Mouse (Mus musculus) left cerebral cortex, postnatal 10 days (tissue): ENCODE results near the gene Yif1b. TPM values are rescaled to one million over a fixed set of nuclear protein-coding genes. Genes with fewer than 3 reads are reported as not detected.
"Not testable (repeated sequence)": the region's sequence is repeated elsewhere in the genome, so short reads cannot be mapped to it uniquely, and the experiment has no call there.

Experiments used
- DNase-seq, 2 experiments: peaks; one replicate each; pipeline ENCODE4 v3.0.0; 2021 to 2022; ENCODE audit warnings: low spot score in 2 of 2, mixed read lengths in 1 of 2; ENCODE audit errors: extremely low spot score in 1 of 2
- intact Hi-C: fragments of 180-260 bp; cut with DNase I; formaldehyde crosslinking; loops from one replicate; pipeline ENCODE4 v1.15.1; 2025
- total RNA-seq, 2 experiments: library from RNA; stranded (reverse); gene quantifications; 2 replicates each; pipeline ENCODE4 v1.2.3; 2021

The Yif1b gene
- total RNA-seq, 2 experiments from 2014 or later = 41.6 to 42.1 TPM

DNA sequence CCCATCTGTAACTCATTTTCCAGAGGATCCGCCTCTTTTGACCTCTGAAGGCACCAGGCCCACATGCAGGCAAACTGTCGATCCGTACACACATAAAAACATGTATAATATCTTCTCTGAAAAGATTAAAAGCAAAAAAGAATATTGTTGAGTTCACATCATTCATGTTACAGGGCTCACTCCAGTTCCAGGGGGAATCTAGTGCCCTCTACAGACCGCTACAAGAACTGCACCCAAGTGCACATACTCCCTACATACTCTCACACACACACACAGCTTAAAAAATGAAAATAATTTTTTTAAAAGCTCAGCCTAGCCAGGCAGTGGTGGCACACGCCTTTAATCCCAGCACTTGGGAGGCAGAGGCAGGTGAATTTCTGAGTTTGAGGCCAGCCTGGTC, 3.5 kb upstream of the Yif1b start:
- intact Hi-C loops = loop anchor here (5.0 kb wide), 1 partner anchor 52 kb away; the partner anchor contains the start of gene Psmd8
- DNase-seq = no peak

DNA sequence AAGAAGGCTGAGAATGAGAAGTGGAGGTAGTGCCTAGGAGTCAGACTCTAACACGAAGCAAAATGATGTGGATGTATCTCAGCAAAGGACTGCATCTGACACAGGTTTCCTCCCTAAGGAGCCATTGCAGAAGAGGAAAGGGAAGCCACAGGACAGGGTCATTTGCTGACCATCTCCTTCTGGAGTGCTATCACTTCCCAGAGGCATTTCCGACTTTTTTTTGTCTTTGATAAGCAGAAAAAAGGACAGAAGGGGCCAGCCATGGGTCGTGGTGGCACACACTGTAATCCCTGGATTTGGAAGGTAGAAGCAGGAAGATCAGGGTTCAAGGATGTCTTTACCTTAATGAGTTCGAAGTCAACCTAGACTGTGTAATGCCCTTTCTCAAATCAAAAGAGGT, 1.5 kb upstream of the Yif1b start:
- DNase-seq = no peak
- intact Hi-C loops = no loop called here

DNA sequence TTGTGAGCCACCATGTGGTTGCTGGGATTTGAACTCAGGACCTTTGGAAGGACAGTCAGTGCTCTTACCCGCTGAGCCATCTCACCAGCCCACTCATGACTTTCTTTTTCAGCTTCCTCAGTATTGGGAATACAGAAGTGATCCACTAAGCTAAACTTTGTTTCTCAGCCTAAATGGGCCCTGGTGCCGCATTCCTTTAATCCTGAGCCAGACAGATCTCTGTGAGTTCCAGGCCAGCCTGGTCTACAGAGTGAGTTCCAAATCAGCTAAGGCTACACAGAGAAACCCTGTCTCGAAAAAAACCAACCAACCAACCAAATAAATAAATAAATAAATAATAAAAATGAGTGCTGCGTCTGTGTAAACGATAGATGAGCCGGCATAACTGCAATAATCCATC, 533 bp upstream of the Yif1b start:
- DNase-seq, intact Hi-C loops: not testable (repeated sequence)

DNA sequence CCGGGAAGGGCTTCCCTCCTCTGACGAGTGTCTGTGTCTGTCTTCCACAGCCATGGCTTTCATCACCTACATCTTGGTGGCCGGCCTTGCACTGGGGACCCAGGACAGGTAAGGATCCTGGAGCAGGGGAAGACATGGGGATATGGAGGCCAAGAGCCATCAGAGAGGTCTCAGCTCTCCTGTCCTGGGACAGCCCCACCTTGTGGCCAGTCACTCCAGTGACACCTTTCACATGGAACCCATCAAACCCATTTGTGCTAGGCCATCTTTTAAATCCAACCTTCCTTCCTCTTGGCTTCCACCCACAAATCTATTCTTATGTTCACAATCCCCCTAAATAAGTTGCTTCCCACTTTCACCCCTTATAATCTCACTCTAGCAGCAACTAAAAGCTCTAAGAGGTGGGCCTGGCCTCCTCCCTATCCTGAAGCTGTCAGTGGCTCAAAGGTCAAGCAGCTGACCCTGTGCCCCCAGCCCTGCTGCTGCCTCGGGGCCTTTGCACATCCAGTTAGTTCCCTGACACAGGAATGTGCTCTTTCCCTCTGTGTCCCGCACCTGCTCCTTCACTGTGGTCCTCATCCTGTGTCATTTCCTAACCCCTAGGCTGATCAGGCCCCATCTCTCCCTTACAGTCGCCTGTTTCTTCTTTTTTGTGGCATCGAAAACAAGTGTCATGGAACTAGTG, 6.7 kb downstream of the Yif1b start:
- intact Hi-C loops = no loop called here
- peak in 1 of 2 experiments; percentile 40 for DNase-seq

DNA sequence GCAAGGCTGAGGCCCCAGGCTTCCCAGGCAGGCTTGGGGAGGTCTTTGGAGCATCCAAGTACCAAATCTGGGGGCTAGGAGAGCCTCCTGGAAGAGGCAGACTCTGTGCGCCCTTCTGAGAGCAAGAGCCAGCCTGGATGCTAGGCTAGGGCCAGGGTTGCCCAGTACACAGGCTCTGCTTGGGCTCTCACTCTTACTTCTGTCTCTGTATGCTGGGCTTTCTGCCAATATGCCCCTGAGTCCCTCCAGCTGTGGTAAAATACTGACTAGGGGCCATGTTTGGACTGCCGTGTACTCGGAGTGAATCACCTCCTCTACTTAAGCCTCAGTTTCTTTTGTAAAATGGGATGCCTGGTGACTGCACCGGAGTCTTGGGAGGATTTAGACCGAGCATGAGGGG, 7.9 kb downstream of the Yif1b start:
- intact Hi-C loops = no loop called here
- no peak for DNase-seq

DNA sequence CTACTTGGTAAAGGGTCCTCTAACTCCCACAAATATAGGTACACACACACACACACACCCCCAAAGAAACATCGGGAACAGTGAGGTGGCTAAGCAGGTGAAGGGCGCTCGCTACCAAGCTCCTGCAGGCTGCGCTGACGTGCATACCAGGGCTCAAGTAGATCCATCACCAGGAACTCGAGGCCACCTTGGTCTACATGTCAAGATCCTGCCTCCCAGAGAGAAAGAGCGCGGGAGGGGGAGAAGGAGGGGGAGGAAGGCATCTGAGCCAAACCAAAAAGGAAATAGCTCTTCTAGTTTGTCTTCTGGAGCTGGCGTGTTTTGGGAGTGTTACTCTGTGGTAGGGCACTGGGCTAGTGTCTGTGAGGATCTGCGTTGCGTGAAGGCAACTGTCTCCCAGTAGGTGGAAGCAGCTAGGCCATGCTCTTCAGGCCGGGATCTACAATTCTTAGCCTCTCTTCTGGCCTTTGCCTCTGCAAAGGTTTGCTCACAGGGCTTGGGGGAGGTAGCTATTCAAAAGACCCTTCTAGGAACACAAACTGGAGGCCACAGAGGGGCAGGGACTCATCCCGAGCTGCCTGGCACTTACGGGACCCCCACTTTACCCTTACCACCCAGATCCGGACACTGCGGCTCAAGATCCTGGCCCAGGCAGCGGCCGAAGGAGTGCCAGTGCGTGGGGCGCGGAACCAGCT, 8.6 kb downstream of the Yif1b start:
- intact Hi-C loops = no loop called here
- DNase-seq = no peak

DNA sequence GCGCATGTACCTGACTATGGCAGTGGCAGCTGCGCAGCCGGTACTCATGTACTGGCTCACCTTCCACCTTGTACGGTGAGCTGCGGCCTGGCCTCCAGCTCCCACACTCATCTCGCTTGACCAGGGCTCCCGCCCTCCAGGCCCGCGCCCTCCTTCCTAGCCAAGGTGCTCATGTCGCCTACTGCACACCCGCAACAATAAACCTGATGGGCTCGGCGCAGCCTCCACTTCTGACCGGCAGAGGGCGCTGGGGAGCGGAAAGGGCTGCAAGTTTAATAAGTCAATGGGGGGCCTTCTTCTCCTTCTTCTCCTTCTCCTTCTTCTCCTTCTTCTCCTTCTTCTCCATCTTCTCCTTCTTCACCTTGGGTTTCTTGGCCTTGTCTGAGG, 9.2 kb downstream of the Yif1b start:
- intact Hi-C loops = no loop called here
- peak in 1 of 2 experiments; percentile 75 for DNase-seq

DNA sequence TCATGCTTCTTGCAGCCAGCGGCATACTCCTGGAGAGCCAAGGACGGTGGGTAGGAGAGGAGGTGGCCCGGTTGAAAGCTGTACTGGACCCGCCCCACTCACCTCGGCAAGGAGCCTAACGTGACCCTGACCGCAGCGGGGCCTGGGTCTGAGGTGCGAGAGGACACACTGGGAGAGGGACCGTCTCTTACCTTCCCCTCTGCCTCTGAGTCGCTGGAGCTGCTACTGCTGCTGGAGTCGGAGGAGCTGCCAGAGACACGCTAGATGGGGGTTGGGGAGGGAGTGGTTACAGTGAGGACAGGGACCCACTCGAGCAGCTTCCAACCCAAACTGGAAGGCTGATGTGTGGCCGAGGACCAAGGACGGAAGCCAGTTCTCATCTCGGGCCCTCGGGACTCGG, 9.6 kb downstream of the Yif1b start:
- peak in 1 of 2 experiments; percentile 41 for DNase-seq
- intact Hi-C loops = no loop called here

DNA sequence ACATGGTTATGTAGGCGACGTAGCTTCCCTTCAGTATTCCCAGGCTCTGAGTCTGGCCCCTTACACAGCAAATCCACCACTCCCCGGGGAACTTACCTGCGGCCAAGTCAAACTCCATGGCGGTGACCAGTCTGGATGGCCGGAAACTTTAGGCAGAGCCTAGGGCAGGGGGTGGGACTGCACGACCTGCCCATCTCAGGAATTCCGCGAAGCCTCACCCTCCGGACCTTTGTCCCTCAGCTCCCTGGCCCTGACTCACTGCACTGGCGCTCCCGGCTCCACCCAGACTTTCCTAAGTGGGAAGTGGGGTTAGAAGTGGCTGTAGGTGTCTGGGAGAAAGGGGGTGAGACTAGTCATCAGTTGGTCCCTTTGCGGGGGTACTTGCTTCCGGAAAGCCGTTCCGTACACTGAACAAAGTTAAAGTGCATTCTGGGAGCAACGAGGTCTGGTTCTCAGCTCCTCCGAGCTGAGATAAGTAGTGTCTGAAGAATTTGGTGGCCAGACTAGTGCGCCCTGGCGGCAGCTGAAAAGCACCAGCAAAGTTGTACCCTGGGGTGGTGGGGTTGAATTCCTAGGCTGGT, 10.2 kb downstream of the Yif1b start, which contains the start of gene 2200002D01Rik:
Gene 2200002D01Rik (minus strand): TSS at position 206 of the 581 bp plus-strand sequence.
- intact Hi-C loops = no loop called here
- no peak for DNase-seq

DNA sequence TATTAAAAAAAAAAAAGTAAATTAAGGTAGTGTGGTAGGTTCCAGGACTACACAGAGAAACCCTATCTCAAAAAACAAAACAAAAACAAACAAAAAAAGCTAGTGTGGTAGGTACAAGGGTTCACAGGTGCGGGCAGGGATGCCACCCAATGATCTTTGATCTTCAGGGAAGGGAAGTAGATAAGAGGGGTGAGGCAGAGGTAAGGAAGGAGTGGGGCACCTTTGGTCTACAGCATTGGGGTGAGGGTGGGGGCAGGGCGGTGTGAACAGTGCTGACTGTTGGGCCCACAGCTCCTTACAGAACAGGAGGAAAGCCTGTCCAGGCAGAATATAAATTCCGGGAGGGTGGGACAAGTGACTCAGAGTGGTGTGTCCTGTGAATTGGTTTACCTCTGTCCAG, 13.0 kb downstream of the Yif1b start:
- intact Hi-C loops = no loop called here
- no peak for DNase-seq

DNA sequence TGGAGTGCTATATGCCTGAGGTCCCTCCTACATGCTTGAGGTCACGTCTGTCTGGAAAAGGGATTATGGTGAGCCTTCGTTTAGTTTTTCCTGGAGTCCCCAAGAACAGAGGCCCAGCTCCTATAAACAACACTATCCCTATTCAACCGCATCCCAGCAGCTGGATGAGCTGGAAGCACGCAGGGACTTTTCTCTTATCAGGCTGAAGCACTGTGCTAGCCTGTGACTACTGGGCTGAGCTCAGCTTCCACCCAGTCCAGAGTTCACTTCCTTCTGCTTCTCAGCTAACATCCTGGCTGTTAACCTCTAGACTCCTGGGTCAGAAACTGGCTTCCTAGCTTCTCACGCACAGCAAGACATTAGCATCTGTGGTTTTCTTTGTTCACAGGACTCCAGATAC, 15.7 kb downstream of the Yif1b start:
- intact Hi-C loops = no loop called here
- DNase-seq = no peak

DNA sequence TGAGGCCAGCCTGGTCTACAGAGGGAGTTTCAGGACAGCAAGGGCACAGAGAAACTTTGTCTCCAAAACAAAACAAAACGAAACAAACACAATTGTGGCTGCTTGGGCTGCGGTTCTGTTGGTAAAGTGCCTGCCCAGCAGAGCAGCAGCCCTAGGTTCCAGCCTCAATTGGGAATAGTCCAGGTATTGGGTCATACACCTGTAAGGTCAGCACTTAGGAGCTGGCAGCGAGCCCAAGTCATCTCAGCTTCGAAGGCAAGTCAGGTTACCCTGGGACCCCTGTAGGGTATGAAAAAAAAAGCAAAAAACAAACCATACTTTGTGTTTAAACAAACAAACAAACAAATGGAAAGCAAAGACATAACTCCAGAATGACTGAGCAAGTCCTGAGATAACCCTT, 17.7 kb downstream of the Yif1b start:
- intact Hi-C loops = no loop called here
- DNase-seq = no peak

DNA sequence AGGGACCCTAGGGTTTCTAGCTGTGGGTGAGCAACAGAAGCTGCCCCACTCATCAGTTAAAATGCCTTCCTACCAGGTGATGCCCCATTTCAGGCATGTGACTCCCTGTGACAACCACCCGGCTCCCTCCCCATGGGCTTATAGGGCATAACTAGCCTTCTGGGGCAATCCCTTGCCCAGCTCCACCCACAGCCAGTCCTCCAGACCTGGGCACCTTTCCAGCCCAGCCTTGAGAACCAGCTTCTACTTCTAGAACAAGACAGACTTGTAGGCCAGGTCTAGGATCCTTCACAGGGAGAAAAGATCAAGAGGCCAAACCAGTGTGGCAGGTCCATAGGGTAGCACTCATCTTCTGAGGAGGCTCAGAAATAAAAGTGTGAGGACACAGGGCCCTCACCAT, 19.2 kb downstream of the Yif1b start:
- intact Hi-C loops = no loop called here
- DNase-seq = no peak

DNA sequence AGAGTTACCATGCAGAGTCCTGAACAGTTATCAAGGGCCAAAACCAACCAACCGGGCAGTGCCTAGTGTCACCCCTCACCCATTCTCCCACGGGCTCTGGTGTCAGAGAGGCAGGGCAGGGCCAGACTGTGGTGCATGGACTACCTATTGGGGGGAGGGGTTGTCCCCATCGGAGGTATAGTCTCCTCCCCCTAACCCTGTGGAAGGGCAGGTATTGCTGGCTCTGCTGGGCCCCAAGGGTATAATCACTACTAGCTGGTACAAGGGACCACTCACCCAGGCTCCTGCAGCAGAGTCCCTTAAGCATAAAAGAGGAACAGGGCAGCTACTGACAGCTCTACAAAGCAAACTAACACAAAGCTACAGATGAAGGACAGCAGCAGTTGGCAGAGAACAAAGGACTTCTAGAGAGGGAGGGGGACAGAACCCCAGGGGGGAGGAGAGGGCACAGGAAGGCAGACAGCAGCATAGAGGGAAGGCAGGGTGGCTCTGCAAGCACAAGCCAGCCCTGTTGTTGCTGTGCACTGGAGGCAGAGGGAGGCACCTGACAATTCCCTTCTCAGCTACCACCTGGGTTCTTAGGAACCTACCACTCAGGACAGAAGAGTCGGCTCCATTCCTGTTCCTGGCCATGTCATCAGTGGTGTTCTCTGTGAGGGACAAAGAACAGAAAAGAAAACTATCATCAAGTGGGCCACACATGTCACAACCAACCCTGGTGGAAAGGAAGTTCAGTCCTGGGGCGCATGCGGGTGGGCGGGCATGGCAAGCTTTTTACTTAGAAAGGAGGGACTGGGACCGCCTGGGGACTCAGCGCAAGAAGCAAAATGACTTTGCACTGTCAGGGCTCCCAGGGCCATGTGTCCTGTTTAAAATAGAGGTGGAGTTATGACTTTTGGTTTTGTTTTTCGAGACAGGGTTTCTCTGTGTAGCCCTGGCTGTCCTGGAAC, 21.9 kb downstream of the Yif1b start:
- intact Hi-C loops = no loop called here
- no peak for DNase-seq

DNA sequence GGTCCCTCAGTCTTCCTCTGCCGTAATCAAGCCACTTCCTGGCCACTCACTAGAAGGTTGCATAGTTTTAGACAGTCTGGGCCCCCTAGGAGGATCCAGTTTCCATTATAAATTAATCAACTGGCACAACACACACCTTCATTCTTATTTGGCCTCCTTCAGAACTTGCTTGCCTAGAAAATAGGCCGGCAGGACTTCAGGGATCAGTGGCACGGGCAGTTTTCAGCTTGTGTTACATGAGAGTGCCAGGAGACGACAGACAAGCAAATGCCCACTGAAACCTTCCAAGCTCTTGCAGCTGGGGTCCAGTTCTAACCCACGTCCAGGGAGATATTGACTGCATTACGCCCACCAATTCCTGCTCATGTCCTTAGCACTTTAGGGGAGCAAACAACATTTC, 24.0 kb downstream of the Yif1b start:
- no peak for DNase-seq
- intact Hi-C loops = no loop called here

DNA sequence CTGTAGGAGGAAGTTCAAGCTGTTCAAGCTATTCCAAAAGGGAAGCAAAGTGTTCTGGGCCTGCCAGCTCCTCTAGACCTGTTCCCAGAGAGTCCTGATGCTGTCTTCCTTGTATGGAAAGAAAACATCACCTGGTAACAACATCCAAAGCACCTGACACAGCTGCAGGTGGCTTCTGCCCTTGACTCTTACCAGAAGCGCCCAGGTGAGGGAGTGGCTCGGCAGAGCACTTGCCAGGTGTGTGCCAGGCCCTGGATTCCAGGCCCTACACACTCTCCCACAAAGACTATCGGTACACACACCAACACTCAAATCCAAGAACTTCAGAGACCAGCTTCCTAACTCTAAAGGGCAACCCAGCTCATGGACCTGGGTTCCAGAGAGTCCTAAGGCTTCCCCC, 25.7 kb downstream of the Yif1b start:
- no peak for DNase-seq
- intact Hi-C loops = no loop called here

DNA sequence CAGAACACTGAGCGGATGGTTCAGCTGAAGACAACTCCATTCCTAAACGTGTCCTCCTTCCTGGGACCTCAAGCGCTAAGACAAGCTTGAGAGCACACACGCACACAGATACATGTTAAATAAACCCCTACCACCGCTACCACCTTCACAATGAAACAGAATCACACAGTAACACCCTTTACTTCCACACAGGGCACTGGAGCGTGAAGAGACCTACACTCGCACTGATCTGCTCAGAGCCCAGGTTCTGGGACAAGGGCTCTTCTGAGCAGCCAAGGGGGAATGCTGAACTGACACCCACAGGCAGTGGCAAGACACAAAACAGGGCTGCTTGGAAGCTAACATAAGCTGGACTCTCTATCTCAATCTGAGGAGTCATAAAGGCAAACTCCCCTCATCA, 27.5 kb downstream of the Yif1b start:
- no peak for DNase-seq
- intact Hi-C loops = no loop called here

DNA sequence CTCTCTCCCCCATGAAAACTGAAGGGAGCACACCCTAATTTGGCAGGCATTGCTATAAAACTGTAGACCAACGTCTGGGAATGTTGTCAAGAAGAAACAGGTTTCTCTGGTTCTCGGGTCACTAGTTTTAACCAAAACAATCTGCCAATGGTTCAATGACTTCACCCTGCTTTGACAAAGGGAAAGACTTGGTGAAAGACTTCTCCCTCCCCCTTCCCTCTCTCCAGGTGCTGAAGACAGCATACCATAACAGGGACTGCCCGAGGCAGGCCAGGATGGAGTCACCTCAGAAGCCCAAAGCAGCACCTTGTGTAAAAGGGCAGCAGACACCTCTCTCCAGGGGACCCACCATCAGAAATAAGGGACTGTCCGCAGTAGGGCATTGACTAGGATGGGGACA, 28.8 kb downstream of the Yif1b start:
- DNase-seq = no peak
- intact Hi-C loops = no loop called here

DNA sequence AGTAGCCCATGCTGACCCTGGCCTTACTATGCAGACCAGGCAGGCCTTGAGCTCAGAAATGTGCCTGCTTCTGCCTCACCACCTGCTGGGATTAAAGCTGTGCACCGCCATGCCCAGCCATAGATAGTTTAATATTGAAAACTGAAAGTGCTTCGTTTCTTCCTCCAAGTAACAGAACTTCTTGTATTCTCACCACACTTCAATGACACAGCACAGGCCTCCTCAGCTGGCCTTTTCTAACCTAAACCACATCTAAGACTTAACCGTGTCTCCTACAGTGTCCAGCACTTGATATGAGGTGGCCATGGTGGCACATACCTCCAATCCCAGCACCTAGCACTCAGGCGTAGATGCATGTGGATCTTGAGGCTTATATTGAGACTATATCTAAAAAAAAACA, 32.3 kb downstream of the Yif1b start:
- DNase-seq = no peak
- intact Hi-C loops = no loop called here
